Comparison of ENCODE assay signal across 18 mouse cellular contexts in genomic region chr4:102607744-102608416, GRCm38 (mm10).
DNase-seq lines count a peak whose midpoint lies in the region; ATAC-seq and TF ChIP-seq lines count a peak whose summit lies in the region.
"Had no signal": no experiment of that assay in that cellular context is flagged by ENCODE, and none has a peak within 500 bp of the region (broad histone marks: within the 10 kb centered on the region; RNA-seq: fewer than 3 reads in every experiment).

No protein-coding gene starts in this region.

- H3K9me3 ChIP-seq in heart, postnatal 0 days (replicated peaks; ENCODE audit: control insufficient read depth, low read length), result no peaks in the 10 kb centered on the region
- H3K9me3 ChIP-seq in liver, postnatal 0 days (ENCODE audit: low read length), result no peaks in the 10 kb centered on the region
- H3K9me3 ChIP-seq: embryonic facial prominence, embryonic 13.5 days; lung, embryonic 15.5 days; neural tube, embryonic 12.5 days had no signal

- no peak overlapping the region for H3K4me2 ChIP-seq in heart, postnatal 0 days (ENCODE audit: low read depth, low read length)
- H3K4me2 ChIP-seq in liver, postnatal 0 days (ENCODE audit: low read depth, low read length), result no peak overlapping the region
- H3K4me2 ChIP-seq: embryonic facial prominence, embryonic 13.5 days; hindbrain, embryonic 14.5 days; lung, embryonic 15.5 days; neural tube, embryonic 12.5 days had no signal

- TF ChIP-seq EP300 in heart, postnatal 0 days (IDR thresholded peaks at IDR 0.05; ENCODE audit: low read depth), result no peak
- no peak for TF ChIP-seq EP300 in liver, postnatal 0 days (IDR thresholded peaks at IDR 0.05; ENCODE audit: low read depth)

- TF ChIP-seq CTCF in heart, postnatal 0 days (IDR thresholded peaks at IDR 0.05; ENCODE audit: low read depth), result no peak
- no peak for TF ChIP-seq CTCF in bone marrow macrophage, adult 2 months (IDR thresholded peaks at IDR 0.05; ENCODE audit: low read depth, low read length)
- TF ChIP-seq CTCF in liver, postnatal 0 days (IDR thresholded peaks at IDR 0.05; ENCODE audit: low read depth), result no peak

- DNase-seq in heart, postnatal 0 days (ENCODE audit: low spot score), result no peak
- no peak for DNase-seq in heart, postnatal 10 days
- peak; percentile 46 for DNase-seq in 416B (ENCODE audit: low read depth)
- DNase-seq in liver, postnatal 0 days, result no peak
- DNase-seq in urinary bladder, postnatal 36 days (ENCODE audit: low spot score in 2 of 2), result no peak
- DNase-seq: B cell, adult 2 months; cerebellum, adult 11 months; cerebellum, postnatal 36 days; kidney, adult 11 months; kidney, postnatal 4 days; midbrain, embryonic 14.5 days had no signal

- H3K27ac ChIP-seq in heart, postnatal 0 days (ENCODE audit: low read depth), result peak overlapping the region; percentile 28; the same call in 1 of the 2 replicates
- H3K27ac ChIP-seq in bone marrow macrophage, adult 2 months (ENCODE audit: insufficient read depth, low read depth, low read length), result peak overlapping the region; percentile 35
- no peak overlapping the region for H3K27ac ChIP-seq in liver, postnatal 0 days (ENCODE audit: low read depth)
- H3K27ac ChIP-seq: embryonic facial prominence, embryonic 13.5 days; hindbrain, embryonic 14.5 days; lung, embryonic 15.5 days; neural tube, embryonic 12.5 days had no signal

- H3K4me1 ChIP-seq in heart, postnatal 0 days (ENCODE audit: control insufficient read depth, insufficient read depth), result no peaks in the 10 kb centered on the region
- peaks cover 37% of the 10 kb centered on the region for H3K4me1 ChIP-seq in bone marrow macrophage, adult 2 months (ENCODE audit: control insufficient read depth, insufficient read depth, low read length)
- peaks cover 2% of the 10 kb centered on the region; the same call in 1 of the 2 replicates for H3K4me1 ChIP-seq in liver, postnatal 0 days (ENCODE audit: insufficient read depth)
- H3K4me1 ChIP-seq: embryonic facial prominence, embryonic 13.5 days; neural tube, embryonic 12.5 days had no signal

- no peak for TF ChIP-seq POLR2A in bone marrow macrophage, adult 2 months (IDR thresholded peaks at IDR 0.05; ENCODE audit: borderline replicate concordance, low read depth, low read length)

- WGBS in heart, postnatal 0 days, result 46% methylated on average over 7 of the region's 7 CpGs
- WGBS in liver, postnatal 0 days (ENCODE audit: insufficient replicate concordance), result 66% methylated on average over 7 of the region's 7 CpGs

- no peaks in the 10 kb centered on the region for H3K27me3 ChIP-seq in heart, postnatal 0 days (ENCODE audit: control insufficient read depth, insufficient read depth, low read length)
- no peaks in the 10 kb centered on the region for H3K27me3 ChIP-seq in liver, postnatal 0 days (ENCODE audit: insufficient read depth, low read length)
- H3K27me3 ChIP-seq: embryonic facial prominence, embryonic 13.5 days; lung, embryonic 15.5 days; neural tube, embryonic 12.5 days had no signal

- intact Hi-C loops in heart, postnatal 10 days (cut with DNase I), result no loop called here

- peaks cover 40% of the 10 kb centered on the region for H3K36me3 ChIP-seq in heart, postnatal 0 days (replicated peaks; ENCODE audit: control insufficient read depth, insufficient read depth, low read length)
- peaks cover 25% of the 10 kb centered on the region for H3K36me3 ChIP-seq in liver, postnatal 0 days (replicated peaks; ENCODE audit: insufficient read depth, low read length)
- H3K36me3 ChIP-seq: G1E had no signal

- peak; percentile 30; the same call in 1 of the 2 replicates for ATAC-seq in heart, postnatal 0 days (ENCODE audit: insufficient read depth, low read depth)
- peak; percentile 46 for ATAC-seq in megakaryocyte progenitor cell, adult 5-6 weeks (replicated peaks; ENCODE audit: poor library complexity)
- ATAC-seq in liver, postnatal 0 days, result no peak

- no peak overlapping the region for H3K9ac ChIP-seq in heart, postnatal 0 days (replicated peaks; ENCODE audit: low read depth, low read length)
- no peak overlapping the region for H3K9ac ChIP-seq in liver, postnatal 0 days (replicated peaks)
- H3K9ac ChIP-seq: embryonic facial prominence, embryonic 13.5 days; hindbrain, embryonic 14.5 days; lung, embryonic 15.5 days; neural tube, embryonic 12.5 days had no signal

- no peak overlapping the region for H3K4me3 ChIP-seq in heart, postnatal 0 days (ENCODE audit: low read depth, low read length)
- no peak overlapping the region for H3K4me3 ChIP-seq in bone marrow macrophage, adult 2 months (ENCODE audit: insufficient read depth, low read length)
- H3K4me3 ChIP-seq in liver, postnatal 0 days (ENCODE audit: low read depth, low read length), result no peak overlapping the region
- H3K4me3 ChIP-seq: embryonic facial prominence, embryonic 13.5 days; lung, embryonic 15.5 days; neural tube, embryonic 12.5 days had no signal
